Mouse (Mus musculus) megakaryocyte-erythroid progenitor cell, adult 5-6 weeks (primary cell): ENCODE measurements at regions not wholly inside any gene's neighbourhood (a gene's known extent, or its start where the extent isn't known, plus 50 kb on each side); places are given as distances from the start of the nearest gene placed in this dataset.
"Not testable (repeated sequence)": the region's sequence is repeated elsewhere in the genome, so short reads cannot be mapped to it uniquely, and the experiment has no call there.

Experiments used
- ATAC-seq: replicated peaks from 2 replicates; pipeline ENCODE4 v1.8.0; 2016; ENCODE audit warnings: mild to moderate bottlenecking, inconsistent platforms; ENCODE audit not compliant: severe bottlenecking, poor library complexity, low FRiP score, low TSS enrichment

- no peak for ATAC-seq
Observed at GRCm38 (mm10) chr1:194452480-194452879, 165.5 kb upstream of the Plxna2 start.

DNA sequence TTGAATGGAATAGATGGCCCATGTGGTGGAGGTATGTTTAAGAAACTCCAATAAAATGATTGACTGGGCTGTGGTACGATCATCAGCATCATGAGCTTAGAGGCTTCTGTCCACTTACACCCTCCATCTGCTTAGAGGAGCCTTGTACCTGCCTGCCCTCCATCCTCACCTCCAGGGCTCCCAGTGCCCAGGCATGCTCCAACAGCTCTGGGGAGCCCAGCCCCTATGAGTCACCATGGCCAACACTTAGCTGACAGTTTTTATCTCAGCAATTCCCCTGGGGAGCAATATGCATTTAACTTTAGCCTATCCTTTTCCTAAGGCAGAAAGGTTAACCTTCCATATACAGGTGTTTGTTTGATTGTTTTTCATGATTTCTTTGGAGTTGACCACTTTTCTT lies 174.3 kb upstream of the Plxna2 start:
- no peak for ATAC-seq

DNA sequence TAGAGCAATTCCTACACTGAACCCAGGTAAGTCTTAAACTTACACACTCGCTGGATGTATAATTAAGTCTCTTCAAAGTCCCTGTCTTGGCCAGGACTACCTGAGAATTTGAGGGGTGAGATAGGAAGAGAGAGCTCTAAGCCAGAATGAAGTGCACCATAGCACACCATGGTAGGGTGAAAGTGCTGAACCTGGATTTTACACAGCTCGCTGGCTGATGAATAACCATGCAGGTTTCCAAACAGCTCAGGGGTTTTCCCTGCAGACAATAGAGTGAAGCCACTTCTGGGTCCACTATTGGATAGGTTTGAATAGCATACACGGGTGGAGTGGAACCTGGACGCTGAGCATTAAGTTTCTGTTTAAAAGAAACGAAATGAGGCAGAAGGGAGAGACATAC lies 180.7 kb upstream of the Plxna2 start:
- no peak for ATAC-seq

DNA sequence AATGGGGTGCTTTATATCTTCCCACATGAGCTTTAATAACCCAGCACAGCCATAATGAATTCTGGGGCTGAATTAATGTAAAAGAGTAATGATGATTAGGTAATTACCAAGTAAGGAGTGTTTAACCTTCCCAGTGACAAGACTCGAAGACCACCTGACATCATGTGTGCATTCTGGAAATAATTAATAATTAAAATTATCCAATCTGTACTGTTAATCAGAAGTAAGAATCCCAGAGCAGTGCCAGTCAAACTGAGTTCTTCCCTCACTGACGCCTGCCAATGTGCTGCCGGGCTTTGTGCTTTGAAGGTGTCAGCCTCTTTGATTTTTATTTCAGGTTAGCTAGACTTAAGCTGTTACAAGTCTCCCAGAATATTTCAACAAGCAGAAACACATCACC lies 183.0 kb upstream of the Plxna2 start:
- ATAC-seq, result no peak

- no peak for ATAC-seq
Observed at GRCm38 (mm10) chr1:194428586-194428985, 189.4 kb upstream of the Plxna2 start.

DNA sequence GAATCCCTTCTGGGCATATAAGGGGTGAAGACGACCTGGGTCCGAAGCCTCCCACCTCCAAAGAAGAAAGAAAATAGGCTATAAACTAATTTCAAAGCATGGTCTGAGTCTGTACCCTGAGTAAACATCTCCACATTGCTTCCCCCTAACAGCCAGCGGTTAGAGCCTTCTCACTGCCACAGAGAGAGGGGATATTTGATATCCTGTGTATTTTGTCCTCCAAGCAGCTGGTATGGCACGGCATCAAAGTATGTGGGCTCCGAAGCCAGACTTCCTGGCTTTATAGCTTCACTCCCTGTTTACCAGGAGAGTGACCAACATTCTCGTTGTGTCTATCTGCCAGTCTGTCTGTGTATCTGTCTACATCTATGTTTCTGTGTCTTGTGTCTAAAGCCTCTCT lies 191.7 kb upstream of the Plxna2 start:
- no peak for ATAC-seq

GRCm38 (mm10) chr1:194424201-194424600 lies 193.8 kb upstream of the Plxna2 start:
- ATAC-seq, result no peak

DNA sequence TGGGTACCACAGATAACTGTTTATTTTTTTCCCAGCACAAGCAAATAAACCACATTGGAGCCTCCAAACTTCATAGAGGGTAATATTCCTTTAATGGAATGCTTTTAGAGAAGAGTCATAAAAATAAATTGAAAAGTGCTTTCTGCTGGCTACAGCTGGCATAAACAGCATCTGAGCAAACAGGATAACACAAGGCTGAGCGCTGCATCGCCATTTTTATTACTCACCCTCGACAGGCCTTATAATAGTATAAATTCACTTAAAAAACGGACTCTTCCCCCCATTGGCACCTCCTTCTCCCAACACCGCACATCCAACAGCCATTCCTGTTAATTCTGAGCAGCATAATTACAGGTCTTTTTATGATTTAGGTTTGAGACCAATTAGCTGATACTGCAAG lies 205.8 kb upstream of the Plxna2 start:
- no peak for ATAC-seq

DNA sequence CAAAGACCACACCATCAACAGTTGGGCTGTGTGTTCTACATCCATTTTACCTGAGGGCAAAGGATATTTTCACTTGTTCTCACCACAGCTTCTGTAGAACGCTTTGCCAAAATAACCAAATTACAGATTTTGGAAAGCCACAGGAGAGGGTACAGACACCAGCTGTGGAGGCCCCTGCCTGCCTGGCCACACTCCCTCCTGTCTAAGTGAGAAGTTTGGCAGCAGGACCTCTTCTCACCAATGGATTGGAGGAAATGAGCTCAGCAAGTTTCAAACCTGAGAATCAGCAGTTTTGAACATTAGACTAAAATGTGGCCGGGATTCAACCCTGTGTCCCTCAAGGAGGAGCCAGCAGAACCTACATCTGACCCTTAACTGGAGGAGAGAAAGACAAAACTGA lies 206.2 kb upstream of the Plxna2 start:
- no peak for ATAC-seq

- no peak for ATAC-seq
Observed at GRCm38 (mm10) chr1:194399281-194399680, 218.7 kb upstream of the Plxna2 start.

- ATAC-seq, result no peak
Observed at GRCm38 (mm10) chr1:194396754-194397460, 221.1 kb upstream of the Plxna2 start.

GRCm38 (mm10) chr1:194393720-194394119 lies 224.3 kb upstream of the Plxna2 start:
- ATAC-seq, result no peak

DNA sequence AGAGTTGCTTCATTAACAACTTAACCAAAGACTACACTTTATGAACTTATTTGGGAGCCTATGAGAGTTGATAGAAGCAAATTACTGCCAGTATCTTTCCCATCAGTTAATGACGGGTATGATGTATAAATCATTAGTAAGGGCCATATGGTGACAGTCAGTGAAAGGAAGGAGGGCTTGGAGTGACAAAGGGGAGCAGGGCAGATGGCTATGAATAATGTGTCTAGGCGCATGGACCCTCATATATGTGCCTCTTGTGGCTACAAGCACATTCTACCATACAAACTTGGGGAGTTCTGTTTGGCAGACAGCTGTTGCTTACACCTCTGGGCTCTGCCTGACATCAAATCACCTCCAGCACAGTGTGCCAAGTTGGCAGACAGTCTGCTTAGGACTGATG lies 227.8 kb upstream of the Plxna2 start:
- ATAC-seq, result no peak

- ATAC-seq, result no peak
Observed at GRCm38 (mm10) chr1:194378135-194378534, 239.9 kb upstream of the Plxna2 start.

- ATAC-seq, result not testable (repeated sequence)
Observed at GRCm38 (mm10) chr1:194373511-194373910, 244.5 kb upstream of the Plxna2 start.

- no peak for ATAC-seq
Observed at GRCm38 (mm10) chr1:194363917-194364316, 254.1 kb upstream of the Plxna2 start.

DNA sequence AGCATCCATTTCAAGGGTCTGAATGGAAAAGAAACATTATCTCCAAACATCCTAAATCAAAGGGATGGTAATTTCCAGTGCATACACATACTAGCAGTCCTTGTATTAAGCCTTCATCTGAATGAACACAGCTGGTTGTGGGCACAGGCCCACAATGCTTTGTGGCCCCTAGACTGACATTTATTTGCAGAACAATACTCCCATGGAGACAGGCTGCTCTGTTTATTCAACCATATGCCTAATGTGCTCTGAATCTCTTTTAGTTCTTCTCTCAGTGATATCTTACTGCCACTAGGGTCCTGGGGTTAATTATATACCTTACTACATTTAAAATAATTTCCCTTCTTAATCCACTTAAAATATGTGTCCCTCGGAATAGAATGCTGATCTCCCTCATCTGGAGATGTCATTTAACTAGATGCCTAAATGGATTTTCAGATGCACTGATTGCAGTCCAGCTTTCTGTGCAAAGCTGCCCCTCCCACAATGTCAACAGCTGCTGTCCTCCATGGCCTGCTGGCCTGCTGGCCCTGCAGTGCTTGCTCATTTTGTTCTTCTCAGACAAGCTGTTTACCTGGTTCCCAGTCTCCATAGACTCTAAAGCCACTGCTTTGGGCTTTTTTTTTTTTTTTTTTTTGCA lies 254.8 kb upstream of the Plxna2 start:
- ATAC-seq, result no peak

DNA sequence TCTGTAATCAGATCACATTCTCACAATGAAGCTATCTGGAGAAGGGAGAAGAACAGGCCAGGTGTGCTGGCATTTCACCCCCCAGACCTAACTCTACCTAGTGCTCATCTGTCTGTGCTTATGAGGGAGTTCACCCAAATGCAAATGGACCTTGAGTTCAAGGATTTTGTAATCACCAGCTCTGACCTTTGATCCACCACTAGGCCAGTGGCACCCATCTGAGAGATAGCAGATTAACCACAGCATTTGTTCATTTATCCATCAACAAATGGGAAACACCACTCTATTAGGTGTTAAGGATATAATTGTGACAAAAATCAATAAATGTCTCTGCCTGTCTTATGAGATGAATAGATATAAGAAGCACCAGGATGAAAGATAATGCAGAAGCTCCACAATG lies 255.7 kb upstream of the Plxna2 start:
- no peak for ATAC-seq

GRCm38 (mm10) chr1:194361316-194361715 lies 256.7 kb upstream of the Plxna2 start:
- ATAC-seq, result no peak

DNA sequence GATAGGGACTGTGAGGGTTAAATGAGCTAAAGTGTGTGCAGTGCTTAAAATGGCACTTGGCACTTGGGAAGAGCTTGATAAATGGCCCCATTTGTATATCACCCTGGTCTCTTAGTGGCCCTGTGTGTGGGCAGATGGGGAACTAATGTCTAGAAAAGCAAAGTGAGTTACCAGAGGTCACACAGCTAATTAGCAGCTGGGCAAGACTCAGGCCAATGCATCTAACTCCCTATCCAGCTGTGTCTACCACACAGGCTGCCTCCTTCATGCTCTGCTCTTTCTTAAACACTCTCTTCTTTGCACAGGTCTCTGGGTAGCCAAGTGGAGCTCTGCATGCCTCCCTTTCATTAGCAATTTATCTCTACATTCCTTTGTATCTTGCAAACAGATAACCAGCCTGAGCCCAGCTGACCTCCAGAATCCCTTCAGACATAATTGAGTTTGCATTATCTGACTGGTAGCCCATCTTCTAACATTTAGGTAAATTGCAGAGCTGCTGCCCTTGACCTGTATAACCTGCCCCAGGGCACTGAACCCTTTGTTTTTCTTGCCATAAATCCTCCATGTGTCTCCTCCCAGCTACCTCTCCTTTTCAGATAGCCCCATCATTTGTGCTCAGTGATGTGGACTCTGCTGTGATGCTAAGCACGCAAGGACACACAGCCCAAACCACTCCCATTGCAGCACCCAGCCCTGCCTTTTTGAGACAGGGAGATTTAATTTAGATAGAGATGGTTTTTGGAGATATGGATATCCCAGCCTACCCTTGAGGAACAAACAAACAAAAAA lies 263.5 kb upstream of the Plxna2 start:
- ATAC-seq, result no peak
